In genomic region chr1:175921091-175921490, GRCm38 (mm10) we compare ENCODE assay signal across 21 mouse cellular contexts. TPM values are rescaled to one million over a fixed set of nuclear protein-coding genes. Genes with fewer than 3 reads are reported as not detected.
"Had no signal": no experiment of that assay in that cellular context is flagged by ENCODE, and none has a peak within 500 bp of the region (broad histone marks: within the 10 kb centered on the region; RNA-seq: fewer than 3 reads in every experiment).

No protein-coding gene starts in this region.

- ATAC-seq: liver, embryonic 12.5 days; midbrain, embryonic 16.5 days had no signal

- H3K9ac ChIP-seq: limb, embryonic 15.5 days; liver, embryonic 12.5 days; lung, embryonic 14.5 days; neural tube, embryonic 13.5 days; stomach, embryonic 15.5 days had no signal

- H3K4me3 ChIP-seq: layer of hippocampus, adult 2 months; limb, embryonic 15.5 days; liver, embryonic 12.5 days; megakaryocyte, embryonic 14.5 days; neural tube, embryonic 13.5 days; stomach, embryonic 15.5 days had no signal

- H3K27me3 ChIP-seq: limb, embryonic 15.5 days; liver, embryonic 12.5 days; neural tube, embryonic 13.5 days; stomach, embryonic 15.5 days had no signal

- H3K27ac ChIP-seq: layer of hippocampus, adult 2 months; limb, embryonic 15.5 days; liver, embryonic 12.5 days; neural tube, embryonic 13.5 days; stomach, embryonic 15.5 days had no signal

- H3K9me3 ChIP-seq: limb, embryonic 15.5 days; liver, embryonic 12.5 days; megakaryocyte, embryonic 14.5 days; neural tube, embryonic 13.5 days; stomach, embryonic 15.5 days had no signal

- DNase-seq: kidney, postnatal 10 days; kidney, postnatal 4 days; left cerebral cortex, postnatal 4 days; lung, embryonic 14.5 days; lung, postnatal 10 days; lung, postnatal 4 days; retina, postnatal 1 day; right cerebral cortex, postnatal 4 days; spleen, adult 18-20 months had no signal

- H3K4me2 ChIP-seq: limb, embryonic 15.5 days; liver, embryonic 12.5 days; lung, embryonic 14.5 days; midbrain, embryonic 11.5 days; neural tube, embryonic 13.5 days; stomach, embryonic 15.5 days had no signal

- H3K36me3 ChIP-seq: limb, embryonic 15.5 days; liver, embryonic 12.5 days; neural tube, embryonic 13.5 days; stomach, embryonic 15.5 days had no signal

- H3K4me1 ChIP-seq: limb, embryonic 15.5 days; liver, embryonic 12.5 days; neural tube, embryonic 13.5 days; stomach, embryonic 15.5 days had no signal

RNA-seq across cellular contexts. Expression of gene Gm38100, which starts 1.0 kb away (rescaled TPM):
- total RNA-seq: layer of hippocampus, adult 2 months; layer of hippocampus, postnatal 10 days; left cerebral cortex, postnatal 10 days; left cerebral cortex, postnatal 4 days had no signal
- polyA plus RNA-seq: kidney, embryonic 14.5 days; limb, embryonic 15.5 days; liver, embryonic 12.5 days; liver, embryonic 16.5 days; lung, embryonic 14.5 days; midbrain, embryonic 11.5 days; midbrain, embryonic 16.5 days; neural tube, embryonic 13.5 days had no signal

RNA-seq across cellular contexts. Expression of gene Rbm8a2, which starts 57.8 kb away (rescaled TPM):
- total RNA-seq: layer of hippocampus, adult 2 months; layer of hippocampus, postnatal 10 days had no signal
